Mouse (Mus musculus) testis, adult 10 weeks (tissue): ENCODE data around the gene Syn3. TPM values are rescaled to one million over a fixed set of nuclear protein-coding genes. Genes with fewer than 3 reads are reported as not detected.

ENCODE experiments used
- polyA plus RNA-seq: library from polyadenylated mRNA; stranded (reverse); fragments of 350-450 nt; fragmentation: Illumina TruSeq; extraction: RNeasy Lipid Tissue Mini Kit (QIAGEN cat#74804); gene quantifications from one replicate; pipeline ENCODE4 v1.2.3, GENCODE M21; 2014; ENCODE audit warnings: low read depth, low replicate concordance

Gene Syn3
- 0.15 TPM for polyA plus RNA-seq

DNA sequence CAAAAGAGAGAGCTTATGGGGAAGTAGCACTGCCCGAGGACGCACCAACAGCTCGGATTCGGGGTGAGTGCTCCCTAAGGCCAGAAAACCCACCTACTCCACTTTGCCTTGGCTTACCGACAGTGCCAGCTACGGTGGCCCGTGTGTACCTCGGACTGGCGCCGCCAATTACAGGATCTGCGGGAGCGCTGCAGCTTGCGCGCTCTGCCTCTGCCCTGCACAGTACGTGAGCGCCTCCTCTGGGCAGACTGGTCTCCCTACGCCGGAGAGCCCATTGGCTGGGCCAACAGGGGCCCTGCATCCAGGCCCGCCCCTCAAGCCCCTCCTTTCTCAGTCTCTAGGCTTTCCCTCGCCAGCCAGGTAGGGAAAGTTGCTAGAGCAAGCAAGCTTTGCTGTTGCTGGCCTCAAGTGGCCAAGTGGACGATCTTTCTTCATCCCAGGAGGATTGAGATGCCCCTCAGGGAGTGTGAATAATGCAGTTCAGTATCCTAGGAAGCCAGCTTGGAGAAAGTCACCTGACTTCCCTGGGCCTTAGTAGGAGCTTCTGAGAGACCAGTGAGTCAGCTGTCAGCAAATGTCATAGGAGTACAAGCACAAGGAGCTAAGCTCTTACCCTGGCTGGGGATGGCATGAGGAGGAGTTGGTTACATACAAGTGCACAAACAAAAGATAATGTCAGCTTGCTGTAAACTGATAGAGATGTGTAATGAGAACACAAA is at the start of gene Syn3:
Gene Syn3, minus strand, starts transcription at position 224 of the 719 bp plus-strand sequence.

DNA sequence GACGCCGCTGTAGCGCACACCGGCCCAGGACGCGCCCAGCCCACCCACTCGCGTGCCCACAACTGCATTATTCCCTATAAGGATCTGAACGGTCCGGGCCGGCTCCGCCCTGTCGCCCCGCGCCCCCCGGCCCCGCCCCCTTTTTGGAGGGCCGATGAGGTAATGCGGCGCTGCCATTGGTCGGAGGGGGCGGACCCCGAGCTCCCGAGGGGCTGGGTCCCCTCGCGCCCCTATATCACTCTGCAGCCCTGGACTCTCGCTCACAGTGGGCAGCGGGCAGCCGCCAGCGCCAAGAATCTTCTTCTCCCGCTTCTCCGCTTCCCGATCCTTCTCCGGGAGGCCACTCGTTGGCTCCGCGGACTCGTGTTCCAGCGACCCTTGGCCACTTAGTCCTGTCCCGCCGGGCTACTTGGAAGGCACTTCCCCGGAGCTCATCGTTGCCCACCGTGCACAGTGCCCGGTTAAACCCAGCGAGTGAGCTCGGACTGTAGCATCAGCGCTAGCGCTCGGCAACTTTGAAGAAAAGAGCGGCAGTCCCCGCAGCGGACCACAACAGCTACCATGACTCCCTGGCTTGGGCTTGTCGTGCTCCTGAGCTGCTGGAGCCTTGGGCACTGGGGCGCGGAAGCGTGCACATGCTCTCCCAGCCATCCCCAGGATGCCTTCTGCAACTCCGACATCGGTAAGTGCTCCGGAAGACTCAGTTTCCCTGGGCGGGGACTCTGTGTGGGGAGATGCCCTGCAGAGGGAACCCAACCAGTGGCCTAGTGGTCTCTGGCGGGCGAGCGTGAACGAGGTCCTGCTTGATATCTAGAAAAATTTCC is 198.2 kb downstream of the Syn3 start, which contains the start of gene Timp3:
Gene Timp3, plus strand, starts transcription at position 80 of the 824 bp plus-strand sequence.

DNA sequence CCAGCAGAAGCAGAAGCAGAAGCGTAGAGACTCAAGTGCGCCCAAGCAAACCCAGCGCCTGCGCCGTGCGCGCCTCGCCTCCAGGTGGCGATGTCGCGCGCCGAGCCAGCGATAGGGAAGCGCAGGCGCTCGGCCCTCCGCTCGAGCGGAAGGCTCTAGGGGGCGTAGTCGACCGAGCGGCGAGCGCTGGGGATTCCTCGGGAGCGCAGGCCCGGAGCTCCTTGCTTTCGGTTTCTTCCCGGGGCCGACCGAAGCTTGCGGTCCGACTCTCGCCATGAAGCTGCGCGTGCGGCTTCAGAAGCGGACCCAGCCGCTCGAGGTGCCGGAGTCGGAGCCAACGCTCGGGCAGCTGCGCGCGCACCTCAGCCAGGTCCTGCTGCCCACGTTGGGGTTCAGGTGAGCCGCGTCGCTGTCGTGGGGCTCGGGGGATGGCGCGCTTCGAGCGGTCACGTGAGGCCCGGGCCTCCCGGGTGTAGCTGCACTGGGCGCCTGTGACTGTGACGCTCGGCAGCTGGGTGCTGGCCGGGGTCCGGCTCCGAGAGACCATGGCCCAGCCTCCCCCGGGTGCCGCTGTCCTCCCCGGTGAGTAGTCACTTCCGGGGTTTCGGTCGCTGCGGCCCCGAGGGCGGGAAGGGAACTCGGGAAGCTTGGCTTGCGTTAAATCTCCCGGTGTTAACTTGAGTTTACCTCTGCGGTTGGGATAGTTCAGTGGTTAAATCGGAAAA is 476.8 kb downstream of the Syn3 start, which contains the start of gene Fbxo7:
Gene Fbxo7, plus strand, starts transcription at position 224 of the 725 bp plus-strand sequence.

DNA sequence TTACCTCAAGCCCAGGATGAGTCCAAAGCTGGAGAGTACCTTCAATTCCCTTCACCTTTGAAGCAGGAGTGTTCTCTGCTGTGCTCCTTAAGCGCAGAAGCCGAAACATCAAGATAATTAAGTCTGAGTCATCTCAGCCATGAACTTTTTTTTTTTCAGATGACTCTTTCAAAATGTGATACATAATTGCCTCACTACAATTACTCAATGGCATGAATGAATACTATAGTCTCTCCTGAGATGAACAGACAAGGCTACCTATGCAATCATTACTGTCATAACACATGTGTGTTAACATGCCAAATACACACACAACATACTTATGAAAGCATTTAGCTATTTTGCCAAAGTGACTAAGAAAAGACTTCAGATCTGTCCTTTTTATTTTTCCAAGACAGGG is 486.9 kb downstream of the Syn3 start, which contains the start of gene Bpifc:
Gene Bpifc, minus strand, starts transcription at position 115 of the 400 bp plus-strand sequence.

Other genes with a start within 250 kb of the Syn3 start
- gene Timp3, start 198.5 kb downstream of the Syn3 start, polyA plus RNA-seq = 37.6 TPM
- 1,466 TPM for gene Hsp90b1, start 206.6 kb upstream of the Syn3 start, polyA plus RNA-seq
- gene Ttc41, start 206.9 kb upstream of the Syn3 start, polyA plus RNA-seq = 93.7 TPM